Mouse (Mus musculus) c-Kit-negative CD71-positive TER-119-positive erythroid progenitor cells, embryonic 14.5 days (primary cell): ENCODE data around the gene Mrgpra9.
"Not testable (repeated sequence)": the region's sequence is repeated elsewhere in the genome, so short reads cannot be mapped to it uniquely, and the experiment has no call there.

Experiments used
- DNase-seq: peaks from one replicate; pipeline ENCODE4 v3.0.0-alpha.2; 2013; ENCODE audit warnings: low read depth, low spot score

Gene Mrgpra9

DNA sequence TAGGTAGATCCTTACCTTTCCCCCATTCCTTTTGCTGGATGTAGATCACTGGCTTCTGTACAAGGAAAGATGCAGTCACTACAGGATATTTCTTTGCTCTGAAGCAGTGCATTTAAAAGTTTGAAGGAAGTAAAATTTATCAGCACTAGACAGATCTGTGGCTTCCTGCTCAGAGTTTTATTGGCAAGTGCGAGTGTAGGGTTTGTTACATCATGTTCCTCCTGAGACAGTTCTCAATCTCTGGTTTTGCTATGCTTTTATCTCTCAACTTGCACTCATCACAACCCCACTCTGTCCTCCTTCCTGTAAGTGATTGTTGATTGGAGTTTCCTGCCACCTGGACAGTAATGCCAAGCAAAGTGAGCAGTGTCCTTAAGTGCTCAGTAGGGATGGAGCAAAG is at the start of gene Mrgpra9:
Mrgpra9 (minus strand) TSS at position 79 of the 400 bp plus-strand sequence.
- DNase-seq = no peak

DNA sequence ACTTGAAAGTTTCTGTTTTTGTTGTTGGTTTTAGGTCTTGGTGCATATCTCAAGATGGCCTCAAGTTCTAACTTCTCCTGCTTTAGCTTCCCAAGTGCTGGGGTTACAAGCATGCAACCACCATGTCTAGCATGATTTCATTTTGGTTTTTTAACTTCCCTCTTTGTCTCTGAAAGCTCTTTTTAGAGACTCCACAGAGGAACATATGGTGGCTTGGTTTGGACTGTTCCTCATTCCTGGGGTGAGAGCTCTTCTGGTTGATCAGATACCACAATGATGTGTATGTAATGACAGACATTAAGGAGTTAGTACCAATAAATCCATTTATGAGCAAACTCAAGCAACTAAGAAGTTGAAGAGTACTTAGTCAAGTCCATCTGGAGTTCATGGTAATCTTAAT is 47.0 kb upstream of the Mrgpra9 start:
- not testable (repeated sequence) for DNase-seq

DNA sequence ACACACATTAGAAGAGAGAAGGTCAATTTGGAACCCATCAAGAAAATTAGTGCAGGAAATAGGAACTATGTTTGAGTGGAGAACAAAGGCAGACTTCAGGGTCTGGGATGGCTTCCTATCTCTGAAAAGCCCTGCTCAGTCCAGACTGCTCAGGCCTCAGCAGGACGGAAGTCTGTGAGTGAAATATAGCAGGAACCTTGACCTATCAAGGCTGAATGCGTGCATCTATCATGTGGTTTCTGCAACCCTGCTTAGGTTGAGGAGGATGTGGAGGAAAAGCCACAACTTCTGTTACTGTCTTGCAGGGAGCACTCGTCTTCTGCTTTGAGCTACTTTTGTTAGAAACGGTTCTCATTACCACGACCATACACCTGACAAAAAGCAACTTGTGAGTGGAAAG is 18.9 kb upstream of the Mrgpra9 start:
- not testable (repeated sequence) for DNase-seq

DNA sequence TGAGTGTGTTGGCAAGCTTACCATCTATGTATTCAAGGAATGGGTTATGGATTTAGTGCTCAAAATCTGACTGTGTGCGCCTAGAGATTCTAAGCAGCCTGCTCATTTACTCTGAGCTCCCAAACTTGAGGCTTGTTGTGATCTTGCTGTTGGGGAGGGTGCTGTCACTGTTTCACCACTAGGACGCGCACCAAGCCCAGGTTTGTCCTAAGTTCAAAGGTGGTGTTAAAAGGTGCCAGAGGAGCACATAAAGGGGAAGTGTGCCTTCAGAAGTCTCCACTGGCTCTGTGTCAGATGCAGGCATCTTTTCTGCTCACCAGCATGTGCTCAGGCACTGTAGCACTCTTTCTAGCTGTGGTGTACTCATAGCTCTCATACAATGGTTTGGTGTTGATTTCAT is 8.0 kb downstream of the Mrgpra9 start:
- DNase-seq = no peak

DNA sequence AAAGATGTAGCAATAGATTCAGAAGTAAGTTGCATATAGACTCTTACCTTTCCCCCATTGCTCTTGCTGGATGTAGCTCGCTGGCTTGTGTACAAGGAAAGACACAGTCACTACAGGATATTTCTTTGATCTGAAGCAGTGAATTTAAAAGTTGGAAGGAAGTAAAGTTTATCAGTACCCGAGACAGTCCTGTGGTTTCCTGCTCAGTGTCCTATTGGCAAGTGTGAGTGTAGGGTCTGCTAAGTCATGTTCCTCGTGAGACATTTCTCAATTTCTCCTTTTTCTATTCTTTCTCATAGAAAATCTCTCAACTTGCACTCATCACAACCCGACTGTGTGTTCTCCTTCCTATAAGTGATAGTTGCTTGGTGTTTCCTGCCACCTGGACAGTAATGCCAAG is 47.8 kb downstream of the Mrgpra9 start, which contains the start of gene Mrgpra6:
Mrgpra6 (minus strand) TSS at position 91 of the 400 bp plus-strand sequence.
- no peak for DNase-seq

DNA sequence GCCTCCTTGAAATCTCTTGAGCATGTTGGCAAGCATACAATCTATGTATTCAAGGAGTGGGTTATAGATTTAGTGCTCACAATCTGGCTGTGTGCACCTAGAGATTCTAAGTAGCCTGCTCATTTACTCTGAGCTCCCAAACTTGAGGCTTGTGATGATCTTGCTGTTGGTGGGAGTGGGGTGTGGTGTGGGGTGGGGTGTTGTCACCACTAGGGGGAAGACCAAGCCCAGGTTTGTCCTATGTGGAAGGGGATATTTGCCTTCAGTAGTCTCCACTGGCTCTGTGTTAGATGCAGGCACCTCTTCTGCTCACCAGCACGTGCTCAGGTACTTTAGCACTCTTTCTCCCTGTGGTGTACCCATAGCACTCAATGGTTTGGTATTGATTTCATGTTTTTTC is 57.4 kb downstream of the Mrgpra9 start:
- no peak for DNase-seq
